Comparison of ENCODE assay signal across 15 mouse cellular contexts in genomic region chr5:150229776-150230175, GRCm38 (mm10).
DNase-seq lines count a peak whose midpoint lies in the region; ATAC-seq and TF ChIP-seq lines count a peak whose summit lies in the region.
"Had no signal": no experiment of that assay in that cellular context is flagged by ENCODE, and none has a peak within 500 bp of the region (broad histone marks: within the 10 kb centered on the region; RNA-seq: fewer than 3 reads in every experiment).

No protein-coding gene starts in this region.

- H3K27ac ChIP-seq in forebrain, postnatal 0 days (ENCODE audit: low read depth, low read length), result no peak overlapping the region
- H3K27ac ChIP-seq in forebrain, embryonic 12.5 days, result no peak overlapping the region
- no peak overlapping the region for H3K27ac ChIP-seq in liver, adult 2 months (replicated peaks; ENCODE audit: insufficient read depth, low read depth, low read length)
- no peak overlapping the region for H3K27ac ChIP-seq in liver, embryonic 12.5 days
- no peak overlapping the region for H3K27ac ChIP-seq in bone marrow macrophage, adult 2 months (ENCODE audit: insufficient read depth, low read depth, low read length)
- H3K27ac ChIP-seq: limb, embryonic 13.5 days; midbrain, embryonic 12.5 days; neural tube, embryonic 12.5 days had no signal

- no peaks in the 10 kb centered on the region for H3K4me1 ChIP-seq in forebrain, postnatal 0 days (ENCODE audit: insufficient read depth)
- H3K4me1 ChIP-seq in forebrain, embryonic 12.5 days, result peaks cover 6% of the 10 kb centered on the region
- peaks cover 1% of the 10 kb centered on the region; the same call in 1 of the 2 replicates for H3K4me1 ChIP-seq in liver, adult 2 months (ENCODE audit: control insufficient read depth, insufficient read depth, low read length)
- H3K4me1 ChIP-seq in liver, embryonic 12.5 days, result 0 out of 2 replicates have a peak, but pooled peaks cover 2% of the 10 kb centered on the region
- peaks cover 2% of the 10 kb centered on the region; the same call in 1 of the 2 replicates for H3K4me1 ChIP-seq in bone marrow macrophage, adult 2 months (ENCODE audit: control insufficient read depth, insufficient read depth, low read length)
- H3K4me1 ChIP-seq: limb, embryonic 13.5 days had no signal

- no peaks in the 10 kb centered on the region for H3K79me2 ChIP-seq in liver, adult 2 months (ENCODE audit: control insufficient read depth, insufficient read depth, low read length)

- TF ChIP-seq CTCF in forebrain, postnatal 0 days (IDR thresholded peaks at IDR 0.05; ENCODE audit: low read depth), result peak; percentile 40
- peak; percentile 42; the same call in 1 of the 2 replicates for TF ChIP-seq CTCF in liver, adult 2 months (IDR thresholded peaks at IDR 0.05; ENCODE audit: low read depth, low read length)
- peak; percentile 23; the same call in 1 of the 2 replicates for TF ChIP-seq CTCF in bone marrow macrophage, adult 2 months (IDR thresholded peaks at IDR 0.05; ENCODE audit: low read depth, low read length)

- ATAC-seq in forebrain, postnatal 0 days, result no peak
- ATAC-seq in forebrain, embryonic 12.5 days (ENCODE audit: low FRiP score), result no peak
- ATAC-seq in liver, embryonic 12.5 days, result no peak

- no peaks in the 10 kb centered on the region for H3K9me3 ChIP-seq in forebrain, postnatal 0 days (ENCODE audit: low read length)
- H3K9me3 ChIP-seq in forebrain, embryonic 12.5 days, result peaks cover 3% of the 10 kb centered on the region; the same call in 1 of the 2 replicates
- peaks cover 4% of the 10 kb centered on the region for H3K9me3 ChIP-seq in liver, embryonic 12.5 days (replicated peaks)

- no peak overlapping the region for H3K4me3 ChIP-seq in forebrain, postnatal 0 days (ENCODE audit: low read depth, low read length)
- H3K4me3 ChIP-seq in forebrain, embryonic 12.5 days (replicated peaks), result no peak overlapping the region
- H3K4me3 ChIP-seq in liver, adult 2 months (ENCODE audit: insufficient read depth, low read depth, low read length), result no peak overlapping the region
- no peak overlapping the region for H3K4me3 ChIP-seq in liver, embryonic 12.5 days
- no peak overlapping the region for H3K4me3 ChIP-seq in bone marrow macrophage, adult 2 months (ENCODE audit: insufficient read depth, low read length)
- H3K4me3 ChIP-seq: limb, embryonic 13.5 days; midbrain, embryonic 12.5 days; neural tube, embryonic 12.5 days had no signal

- H3K9ac ChIP-seq in forebrain, postnatal 0 days, result no peak overlapping the region
- H3K9ac ChIP-seq in forebrain, embryonic 12.5 days, result no peak overlapping the region
- no peak overlapping the region for H3K9ac ChIP-seq in liver, adult 2 months (ENCODE audit: low read depth, low read length)
- H3K9ac ChIP-seq in liver, embryonic 12.5 days, result no peak overlapping the region
- H3K9ac ChIP-seq: limb, embryonic 13.5 days; midbrain, embryonic 12.5 days; neural tube, embryonic 12.5 days had no signal

- H3K4me2 ChIP-seq in forebrain, postnatal 0 days (ENCODE audit: low read depth), result no peak overlapping the region
- H3K4me2 ChIP-seq in forebrain, embryonic 12.5 days, result no peak overlapping the region
- H3K4me2 ChIP-seq in liver, embryonic 12.5 days, result no peak overlapping the region
- H3K4me2 ChIP-seq: heart, embryonic 11.5 days; limb, embryonic 13.5 days; midbrain, embryonic 12.5 days; neural tube, embryonic 12.5 days had no signal

- WGBS in forebrain, postnatal 0 days, result 90% methylated on average over 4 of the region's 4 CpGs
- 90% methylated on average over 4 of the region's 4 CpGs for WGBS in forebrain, embryonic 12.5 days
- 93% methylated on average over 4 of the region's 4 CpGs for WGBS in liver, adult 2 months
- WGBS in liver, embryonic 12.5 days (ENCODE audit: insufficient replicate concordance), result 78% methylated on average over 4 of the region's 4 CpGs

- TF ChIP-seq POLR2A in liver, adult 2 months (IDR thresholded peaks at IDR 0.05; ENCODE audit: extremely low read depth, insufficient read depth, low read length), result no peak
- TF ChIP-seq POLR2A in bone marrow macrophage, adult 2 months (IDR thresholded peaks at IDR 0.05; ENCODE audit: borderline replicate concordance, low read depth, low read length), result no peak

- no peaks in the 10 kb centered on the region for H3K27me3 ChIP-seq in forebrain, postnatal 0 days (ENCODE audit: insufficient read depth, low read length)
- no peaks in the 10 kb centered on the region for H3K27me3 ChIP-seq in forebrain, embryonic 12.5 days
- no peaks in the 10 kb centered on the region for H3K27me3 ChIP-seq in liver, adult 2 months (ENCODE audit: control insufficient read depth, insufficient read depth, low read length)
- no peaks in the 10 kb centered on the region for H3K27me3 ChIP-seq in liver, embryonic 12.5 days (replicated peaks)
- H3K27me3 ChIP-seq: limb, embryonic 13.5 days; midbrain, embryonic 12.5 days; neural tube, embryonic 12.5 days had no signal

- H3K36me3 ChIP-seq in forebrain, postnatal 0 days (ENCODE audit: insufficient read depth), result no peaks in the 10 kb centered on the region
- no peaks in the 10 kb centered on the region for H3K36me3 ChIP-seq in forebrain, embryonic 12.5 days (replicated peaks)
- H3K36me3 ChIP-seq in liver, adult 2 months (ENCODE audit: control insufficient read depth, insufficient read depth, low read length), result no peaks in the 10 kb centered on the region
- H3K36me3 ChIP-seq in liver, embryonic 12.5 days, result no peaks in the 10 kb centered on the region; the same call in 1 of the 2 replicates
- H3K36me3 ChIP-seq: limb, embryonic 13.5 days; midbrain, embryonic 12.5 days; neural tube, embryonic 12.5 days had no signal

- no peak for DNase-seq in forebrain, postnatal 0 days
- DNase-seq in liver, adult 2 months (ENCODE audit: extremely low read depth, low read depth, low spot score), result no peak
- peak; percentile 12 for DNase-seq in CD4-positive helper T cell, adult 2 months (ENCODE audit: low read depth, low spot score)
- DNase-seq in urinary bladder, postnatal 4 days (ENCODE audit: low spot score in 2 of 2), result no peak
- DNase-seq in right cerebral cortex, postnatal 14 days, result no peak
- DNase-seq: cerebellum, adult 9-11 months; lung, postnatal 36 days; spleen, adult 18-20 months had no signal
